Mouse (Mus musculus) stomach, postnatal 0 days (tissue): Measurements from ENCODE around the gene Tspoap1.

Experiments
- CTCF ChIP-seq: IDR thresholded peaks from 2 replicates; pipeline ENCODE4 v1.5.1; 2016; ENCODE audit warnings: antibody characterized with exemption, low read depth, mild to moderate bottlenecking, moderate library complexity
- EP300 ChIP-seq: optimal IDR thresholded peaks from 2 replicates; pipeline ENCODE3; 2016; ENCODE audit warnings: antibody characterized with exemption

- no peak for TF ChIP-seq EP300
- no peak for TF ChIP-seq CTCF
These were observed 30.7 kb upstream of the Tspoap1 start for GRCm38 (mm10) chr11:87729593-87730185.
